Mouse (Mus musculus) cerebral cortex, adult 2 months (tissue): Measurements from ENCODE around the gene Ccdc71.

Experiments used
- WGBS: fragments of 180-500 bp; shearing (Covaris S2); methylation state at CpG from one replicate; pipeline ENCODE4 v1.1.7; 2018; 5-methylcytosine and 5-hydroxymethylcytosine counted together

Ccdc71 gene

DNA sequence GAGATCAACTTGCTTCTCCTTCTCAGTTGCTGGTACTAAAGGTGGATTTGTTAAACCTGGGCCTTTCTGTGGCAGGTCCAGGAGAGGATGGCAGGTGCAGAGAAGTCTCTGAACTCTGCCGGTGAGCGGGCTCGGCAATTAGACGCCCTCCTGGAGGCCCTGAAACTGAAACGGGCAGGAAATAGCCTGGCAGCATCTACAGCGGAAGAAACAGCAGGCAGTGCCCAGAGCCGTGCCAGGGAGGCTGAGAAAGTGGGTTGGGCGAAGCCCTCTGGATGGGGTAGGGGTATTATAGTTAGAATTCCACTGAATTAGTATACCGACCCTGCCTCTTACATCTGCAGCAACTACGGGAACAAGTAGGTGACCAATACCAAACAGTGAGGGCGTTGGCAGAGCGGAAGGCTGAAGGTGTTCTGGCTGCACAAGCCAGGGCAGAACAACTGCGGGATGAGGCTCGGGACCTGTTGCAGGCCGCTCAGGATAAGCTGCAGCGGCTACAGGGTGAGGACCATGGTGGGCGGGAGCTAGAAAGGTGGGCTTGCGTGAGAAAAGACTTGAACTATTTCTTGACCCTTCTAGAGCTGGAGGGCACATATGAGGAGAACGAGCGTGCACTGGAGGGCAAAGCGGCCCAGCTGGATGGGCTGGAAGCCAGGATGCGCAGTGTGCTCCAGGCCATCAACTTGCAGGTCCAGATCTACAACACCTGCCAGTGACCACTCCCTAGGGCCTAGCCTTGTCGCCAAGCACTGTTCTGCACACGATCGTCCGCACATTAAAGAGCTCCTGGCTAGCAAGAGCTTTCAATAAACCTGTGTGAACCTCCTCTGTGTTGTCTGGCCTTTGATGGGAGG, 29.6 kb downstream of the Ccdc71 start:
- whole genome bisulfite sequencing, result 49% methylated on average over 26 of the region's 26 CpGs

DNA sequence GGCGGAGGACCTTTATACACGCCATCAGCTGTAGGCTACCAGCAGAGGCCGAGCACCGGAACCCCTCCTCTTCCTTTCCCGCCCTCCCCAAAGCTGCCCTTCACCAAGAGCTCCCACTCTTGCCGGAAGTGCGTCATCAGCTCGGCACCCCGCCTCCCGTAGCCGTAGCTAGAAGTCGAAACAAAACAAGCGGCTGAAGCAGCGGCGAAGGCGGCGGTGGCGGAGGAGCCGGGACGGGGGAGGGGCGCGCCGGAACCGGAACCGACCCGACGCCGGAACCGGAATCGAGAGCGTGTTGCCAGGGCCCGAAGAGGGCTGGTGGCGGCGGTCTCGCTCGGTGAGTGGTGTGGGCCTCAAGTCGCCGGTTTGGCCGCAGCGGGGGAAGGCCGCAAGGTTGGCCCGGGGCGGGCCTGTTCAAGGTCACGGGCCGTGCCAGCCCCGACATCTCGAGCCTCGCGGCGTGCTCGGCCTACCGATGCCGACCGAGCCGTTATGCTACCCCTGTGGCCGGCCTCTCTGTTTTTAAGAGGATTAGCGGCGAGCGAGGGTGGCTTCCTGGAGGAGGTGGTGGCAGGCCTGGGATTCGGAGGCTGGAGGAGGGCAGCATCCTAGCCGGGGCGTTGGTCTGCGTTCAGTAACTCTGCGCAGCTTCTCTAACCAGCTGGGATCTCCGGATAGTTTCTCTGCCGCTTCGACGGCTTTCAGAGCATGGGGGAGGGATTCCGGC, 30.4 kb downstream of the Ccdc71 start, which contains the start of gene Usp19:
Gene Usp19 (plus strand): TSS at position 44 of the 727 bp plus-strand sequence.
- WGBS, result under 1% methylated on average over 69 of the region's 69 CpGs

DNA sequence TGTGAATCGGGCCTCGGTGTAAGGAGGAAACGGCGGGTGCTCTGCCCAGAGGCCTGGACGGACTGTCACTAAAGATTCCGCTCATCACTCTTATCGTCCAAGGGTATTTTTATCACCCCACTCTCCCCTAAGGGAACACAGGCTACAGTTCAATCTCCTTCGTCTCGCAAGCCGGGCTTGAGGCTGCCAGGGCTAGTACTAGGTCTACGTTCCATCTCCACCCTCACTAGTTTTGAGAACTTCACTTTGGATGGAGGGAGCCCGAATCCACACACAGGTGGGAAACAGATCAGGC, 30.9 kb downstream of the Ccdc71 start:
- 3% methylated on average over 12 of the region's 12 CpGs for WGBS

DNA sequence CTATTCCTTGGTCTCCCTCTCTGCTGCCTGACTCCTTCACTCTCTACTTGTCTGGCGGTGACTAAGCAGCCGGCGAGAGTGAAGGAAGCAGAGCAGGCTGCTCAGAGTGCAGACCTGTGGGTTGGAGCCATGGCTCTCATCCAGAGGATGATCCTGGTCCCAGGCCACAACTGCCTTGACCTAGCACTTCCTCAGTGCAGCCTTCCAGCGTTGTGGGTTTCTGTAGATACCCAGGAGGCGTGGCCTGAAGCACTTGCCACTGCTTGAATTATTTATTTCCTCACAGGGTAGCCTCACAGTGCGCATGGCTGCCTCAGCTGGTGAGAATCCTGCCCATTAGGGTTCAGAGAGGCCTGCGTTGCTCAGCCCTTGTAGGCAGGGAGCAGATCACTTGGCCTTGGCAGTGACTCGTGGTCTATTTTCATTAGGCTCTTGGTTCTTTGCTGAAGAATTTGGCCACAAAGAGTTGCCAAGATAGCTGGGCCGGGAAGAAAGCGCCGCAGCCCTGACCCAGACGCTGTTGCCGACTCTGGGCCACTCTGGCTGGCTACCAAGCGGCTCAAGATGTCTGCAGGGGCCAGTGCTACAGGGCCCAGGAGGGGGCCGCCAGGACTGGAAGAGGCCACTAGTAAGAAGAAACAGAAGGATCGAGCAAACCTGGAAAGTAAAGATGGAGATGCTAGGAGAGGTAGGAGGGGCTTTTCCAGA, 31.9 kb downstream of the Ccdc71 start:
- WGBS, result 64% methylated on average over 16 of the region's 16 CpGs

- WGBS, result 90% methylated on average over 8 of the region's 8 CpGs
These were observed 32.9 kb downstream of the Ccdc71 start for GRCm38 (mm10) chr9:108493246-108493645.

DNA sequence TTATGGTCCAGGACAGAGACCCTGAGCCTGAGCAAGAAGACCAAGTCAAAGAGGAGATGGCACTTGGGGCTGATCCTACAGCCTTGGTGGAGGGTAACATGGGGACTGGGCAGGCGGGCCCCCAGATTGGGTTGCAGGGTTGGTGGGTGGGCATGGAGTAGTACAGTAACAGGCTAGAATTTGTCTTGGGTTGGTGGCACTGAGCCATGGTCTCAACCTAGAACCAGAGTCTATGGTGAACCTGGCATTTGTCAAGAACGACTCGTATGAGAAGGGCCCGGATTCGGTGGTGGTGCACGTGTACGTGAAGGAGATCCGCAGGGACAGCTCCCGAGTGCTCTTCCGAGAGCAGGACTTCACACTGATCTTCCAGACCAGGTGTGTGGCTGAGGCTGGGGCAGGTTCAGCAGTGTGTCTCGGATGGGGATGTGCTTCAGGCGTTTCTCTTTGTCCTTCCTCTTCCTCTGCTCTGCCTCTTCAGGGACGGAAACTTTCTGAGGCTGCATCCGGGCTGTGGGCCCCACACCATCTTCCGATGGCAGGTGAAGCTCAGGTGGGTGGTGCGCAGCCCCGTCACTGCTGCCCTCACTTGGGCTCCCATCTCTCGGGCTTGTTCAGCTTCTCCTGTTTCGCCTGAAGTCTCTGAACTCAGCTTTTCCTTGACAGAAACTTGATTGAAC, 34.0 kb downstream of the Ccdc71 start:
- 94% methylated on average over 19 of the region's 19 CpGs for WGBS

DNA sequence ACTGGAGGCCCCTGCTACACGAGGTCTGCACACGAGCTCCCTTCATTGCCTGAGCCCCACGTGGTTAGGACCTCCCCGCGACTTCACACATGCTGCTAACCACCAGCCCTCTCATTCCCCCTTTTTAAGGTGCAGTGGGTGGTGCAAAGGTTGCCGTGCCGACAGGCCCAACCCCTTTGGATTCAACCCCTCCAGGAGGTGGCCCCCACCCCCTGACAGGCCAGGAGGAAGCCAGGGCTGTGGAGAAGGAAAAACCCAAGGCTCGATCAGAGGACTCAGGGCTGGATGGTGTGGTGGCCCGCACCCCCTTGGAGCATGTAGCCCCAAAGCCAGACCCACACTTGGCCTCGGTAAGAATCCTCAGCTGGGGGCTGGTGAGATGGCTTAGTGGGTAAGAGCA, 34.6 kb downstream of the Ccdc71 start:
- WGBS, result 78% methylated on average over 10 of the region's 10 CpGs

GRCm38 (mm10) chr9:108499231-108499630, 38.9 kb downstream of the Ccdc71 start:
- WGBS, result 94% methylated on average over 7 of the region's 7 CpGs

- WGBS, result 95% methylated on average over 15 of the region's 15 CpGs
These were observed 39.6 kb downstream of the Ccdc71 start for GRCm38 (mm10) chr9:108499943-108500342.

DNA sequence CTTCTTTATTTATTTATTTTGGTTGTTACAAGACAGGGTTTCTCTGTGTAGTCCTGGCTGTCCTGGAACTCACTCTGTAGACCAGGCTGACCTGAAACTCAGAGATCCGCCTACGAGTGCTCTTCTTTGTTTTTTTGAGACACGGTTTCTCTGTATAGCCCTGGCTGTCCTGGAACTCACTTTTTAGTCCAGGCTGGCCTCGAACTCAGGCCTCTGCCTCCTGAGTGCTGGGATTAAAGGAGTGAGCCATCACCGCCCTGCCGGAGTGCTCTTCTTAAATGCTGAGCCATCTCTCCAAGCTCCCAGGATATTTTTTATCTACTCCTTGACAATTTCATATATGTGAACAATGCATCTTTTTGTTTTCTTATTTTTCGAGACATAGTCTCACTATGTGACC, 46.6 kb downstream of the Ccdc71 start:
- 91% methylated on average over 7 of the region's 7 CpGs for WGBS

- WGBS, result under 1% methylated on average over 37 of the region's 37 CpGs
These were observed 47.5 kb downstream of the Ccdc71 start, which contains the start of gene Qars for GRCm38 (mm10) chr9:108507619-108508434. Qars (plus strand) TSS chr9:108507706.

GRCm38 (mm10) chr9:108508776-108509175, 48.4 kb downstream of the Ccdc71 start:
- 84% methylated on average over 7 of the region's 7 CpGs for WGBS
